Mouse (Mus musculus) thymus, postnatal 0 days (tissue): ENCODE results near the gene Zfp108. TPM values are rescaled to one million over a fixed set of nuclear protein-coding genes. Genes with fewer than 3 reads are reported as not detected.
"Not testable (repeated sequence)": the region's sequence is repeated elsewhere in the genome, so short reads cannot be mapped to it uniquely, and the experiment has no call there.

Experiments used
- DNase-seq: peaks from one replicate; pipeline ENCODE4 v3.0.0-alpha.2; 2015; ENCODE audit warnings: low spot score
- polyA plus RNA-seq: library from polyadenylated mRNA; unstranded; fragments of >200 nt; fragmentation: Nextera tagmentation; extraction: Ambion mirVana; gene quantifications from 2 replicates; pipeline ENCODE4 v1.2.1, GENCODE M21; 2015

Gene Zfp108
- 0.85 and 0.89 TPM in 2 replicates for polyA plus RNA-seq

GRCm38 (mm10) chr7:24254633-24255474, at the start of gene Zfp108:
Zfp108 (plus strand) TSS chr7:24254794.
- peak; percentile 72 for DNase-seq

GRCm38 (mm10) chr7:24207488-24208261, 46.9 kb upstream of the Zfp108 start:
- DNase-seq: peak; percentile 14

GRCm38 (mm10) chr7:24208282-24208886, 46.2 kb upstream of the Zfp108 start:
- no peak for DNase-seq

GRCm38 (mm10) chr7:24210296-24210695, 44.3 kb upstream of the Zfp108 start:
- no peak for DNase-seq

- no peak for DNase-seq
Observed at GRCm38 (mm10) chr7:24211343-24211742, 43.3 kb upstream of the Zfp108 start, which contains the start of gene Zfp111. Zfp111 (minus strand) TSS chr7:24211443.

- DNase-seq: peak; percentile 58
Observed at GRCm38 (mm10) chr7:24237040-24237791, 17.4 kb upstream of the Zfp108 start, which contains the start of gene Zfp109. Zfp109 (minus strand) TSS chr7:24237560.

- no peak for DNase-seq
Observed at GRCm38 (mm10) chr7:24253779-24254615, 597 bp upstream of the Zfp108 start.

- no peak for DNase-seq
Observed at GRCm38 (mm10) chr7:24259306-24259999, 4.9 kb downstream of the Zfp108 start.

GRCm38 (mm10) chr7:24260000-24260312, 5.4 kb downstream of the Zfp108 start:
- DNase-seq: no peak

- peak; percentile 42 for DNase-seq
Observed at GRCm38 (mm10) chr7:24268176-24269155, 13.9 kb downstream of the Zfp108 start.

- DNase-seq: no peak
Observed at GRCm38 (mm10) chr7:24269256-24269655, 14.7 kb downstream of the Zfp108 start.

GRCm38 (mm10) chr7:24269667-24270287, 15.2 kb downstream of the Zfp108 start:
- no peak for DNase-seq

GRCm38 (mm10) chr7:24270288-24270672, 15.7 kb downstream of the Zfp108 start, which contains the start of gene Zfp93:
Zfp93 (plus strand) TSS chr7:24270420.
- peak; percentile 79 for DNase-seq

GRCm38 (mm10) chr7:24271191-24271590, 16.6 kb downstream of the Zfp108 start:
- no peak for DNase-seq

GRCm38 (mm10) chr7:24274456-24274855, 19.9 kb downstream of the Zfp108 start:
- no peak for DNase-seq

GRCm38 (mm10) chr7:24278771-24279170, 24.2 kb downstream of the Zfp108 start:
- DNase-seq: not testable (repeated sequence)

GRCm38 (mm10) chr7:24280031-24280857, 25.6 kb downstream of the Zfp108 start:
- no peak for DNase-seq
